Mouse (Mus musculus): Measurements from ENCODE around the gene Rer1.

Rer1 gene

GRCm38 (mm10) chr4:155024170-155025010, 61.8 kb downstream of the Rer1 start:
- no peak for DNase-seq (ENCODE audit: low read depth, low spot score)

Measured in forelimb bud, embryonic 11.5 days (tissue).